Mouse (Mus musculus): ENCODE data around the gene Timm29.

- TF ChIP-seq CTCF (IDR thresholded peaks at IDR 0.05) (no peak), EP300 (IDR thresholded peaks at IDR 0.05) (no peak)
Observed at GRCm38 (mm10) chr9:21578226-21578625, 14.3 kb upstream of the Timm29 start.
